Mouse (Mus musculus): ENCODE measurements at regions not wholly inside any gene's neighbourhood (a gene's known extent, or its start where the extent isn't known, plus 50 kb on each side); places are given as distances from the start of the nearest gene placed in this dataset.

GRCm38 (mm10) chr11:19531255-19532003 is 392.7 kb upstream of the Spred2 start:
- intact Hi-C loops (cut with DNase I), result loop anchor here (10.0 kb wide), 1 partner anchor 507 kb away; no protein-coding TSS in a partner anchor
- DNase-seq (ENCODE audit: low spot score), result no peak

GRCm38 (mm10) chr11:19532867-19533266 is 391.3 kb upstream of the Spred2 start:
- intact Hi-C loops (cut with DNase I), result loop anchor here (10.0 kb wide), 1 partner anchor 508 kb away; no protein-coding TSS in a partner anchor
- no peak for DNase-seq (ENCODE audit: low spot score)

- intact Hi-C loops (cut with DNase I), result loop anchor here (10.0 kb wide), 1 partner anchor 509 kb away; no protein-coding TSS in a partner anchor
- no peak for DNase-seq (ENCODE audit: low spot score)
Measured at GRCm38 (mm10) chr11:19533701-19534100, 390.5 kb upstream of the Spred2 start.

GRCm38 (mm10) chr11:19535215-19535614 is 389.0 kb upstream of the Spred2 start:
- no peak for DNase-seq (ENCODE audit: low spot score)
- intact Hi-C loops (cut with DNase I), result loop anchor here (10.0 kb wide), 1 partner anchor 510 kb away; no protein-coding TSS in a partner anchor

- no peak for DNase-seq (ENCODE audit: low spot score)
- intact Hi-C loops (cut with DNase I), result no loop called here
Measured at GRCm38 (mm10) chr11:19546226-19546625, 377.9 kb upstream of the Spred2 start.

GRCm38 (mm10) chr11:19554316-19554946 is 369.7 kb upstream of the Spred2 start:
- intact Hi-C loops (cut with DNase I), result no loop called here
- DNase-seq (ENCODE audit: low spot score), result no peak

- intact Hi-C loops (cut with DNase I), result no loop called here
Measured at GRCm38 (mm10) chr11:19554947-19555770, 369.0 kb upstream of the Spred2 start.

GRCm38 (mm10) chr11:19560452-19560851 is 363.7 kb upstream of the Spred2 start:
- intact Hi-C loops (cut with DNase I), result no loop called here
- no peak for DNase-seq (ENCODE audit: low spot score)

More at GRCm38 (mm10) chr11:19554947-19555770, 369.0 kb upstream of the Spred2 start:
- DNase-seq (ENCODE audit: low spot score), result no peak

- no peak for DNase-seq (ENCODE audit: low spot score)
- intact Hi-C loops (cut with DNase I), result no loop called here
Measured at GRCm38 (mm10) chr11:19562668-19563067, 361.5 kb upstream of the Spred2 start.

GRCm38 (mm10) chr11:19585228-19585627 is 338.9 kb upstream of the Spred2 start:
- DNase-seq (ENCODE audit: low spot score), result no peak
- intact Hi-C loops (cut with DNase I), result no loop called here

- intact Hi-C loops (cut with DNase I), result no loop called here
Measured at GRCm38 (mm10) chr11:19592506-19593355, 331.4 kb upstream of the Spred2 start.

GRCm38 (mm10) chr11:19595107-19595506 is 329.1 kb upstream of the Spred2 start:
- no peak for DNase-seq (ENCODE audit: low spot score)
- intact Hi-C loops (cut with DNase I), result no loop called here

More at GRCm38 (mm10) chr11:19592506-19593355, 331.4 kb upstream of the Spred2 start:
- no peak for DNase-seq (ENCODE audit: low spot score)

- intact Hi-C loops (cut with DNase I), result no loop called here
- DNase-seq (ENCODE audit: low spot score), result no peak
Measured at GRCm38 (mm10) chr11:19596336-19596735, 327.8 kb upstream of the Spred2 start.

GRCm38 (mm10) chr11:19599433-19599832 is 324.7 kb upstream of the Spred2 start:
- no peak for DNase-seq (ENCODE audit: low spot score)
- intact Hi-C loops (cut with DNase I), result no loop called here

GRCm38 (mm10) chr11:19601216-19601938 is 322.8 kb upstream of the Spred2 start:
- DNase-seq (ENCODE audit: low spot score), result peak; percentile 67
- intact Hi-C loops (cut with DNase I), result no loop called here

- intact Hi-C loops (cut with DNase I), result no loop called here
- DNase-seq (ENCODE audit: low spot score), result no peak
Measured at GRCm38 (mm10) chr11:19602496-19602895, 321.7 kb upstream of the Spred2 start.

GRCm38 (mm10) chr11:19605602-19606001 is 318.6 kb upstream of the Spred2 start:
- no peak for DNase-seq (ENCODE audit: low spot score)
- intact Hi-C loops (cut with DNase I), result no loop called here

GRCm38 (mm10) chr11:19606943-19607342 is 317.2 kb upstream of the Spred2 start:
- no peak for DNase-seq (ENCODE audit: low spot score)
- intact Hi-C loops (cut with DNase I), result no loop called here

- DNase-seq (ENCODE audit: low spot score), result no peak
- intact Hi-C loops (cut with DNase I), result no loop called here
Measured at GRCm38 (mm10) chr11:19607941-19608340, 316.2 kb upstream of the Spred2 start.
